13 mouse cellular contexts compared by ENCODE assay signal in the genomic region with DNA sequence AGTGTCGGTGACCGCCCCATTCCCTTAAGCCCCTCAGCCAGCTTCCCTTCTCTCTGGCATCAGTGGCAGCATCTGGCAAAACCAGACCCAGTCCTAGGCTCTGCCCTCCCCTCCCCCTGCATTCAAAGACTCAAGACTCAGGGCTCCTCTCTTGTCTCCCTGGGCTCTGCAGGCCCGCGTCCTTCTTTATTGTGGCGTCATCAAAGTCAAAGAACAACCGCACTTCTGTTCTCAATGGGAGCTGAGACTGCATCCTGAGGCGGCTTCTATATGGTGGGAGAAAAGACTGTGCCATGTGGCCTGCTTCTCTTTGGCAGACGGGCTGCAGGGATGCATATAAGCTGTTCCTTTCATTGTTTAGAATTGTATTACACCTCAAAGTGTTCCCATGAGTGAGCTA.
A peak's percentile ranks its signal among the peaks of the same experiment; 100 is the strongest.
DNase-seq lines count a peak whose midpoint lies in the region; ATAC-seq lines count a peak whose summit lies in the region.
"Had no signal": no experiment of that assay in that cellular context is flagged by ENCODE, and none has a peak within 500 bp of the region (broad histone marks: within the 10 kb centered on the region; RNA-seq: fewer than 3 reads in every experiment).

No protein-coding gene starts in this region.

- H3K4me1 ChIP-seq in heart, embryonic 11.5 days (ENCODE audit: control insufficient read depth, insufficient read depth, low read length), result no peaks in the 10 kb centered on the region; the same call in 1 of the 2 replicates
- H3K4me1 ChIP-seq in forebrain, embryonic 14.5 days (ENCODE audit: control insufficient read depth, insufficient read depth, low read length), result peaks cover 3% of the 10 kb centered on the region; the same call in 1 of the 2 replicates
- H3K4me1 ChIP-seq in midbrain, embryonic 10.5 days, result peaks cover 14% of the 10 kb centered on the region

- no peaks in the 10 kb centered on the region for H3K27me3 ChIP-seq in heart, embryonic 11.5 days (ENCODE audit: control insufficient read depth, insufficient read depth, low read length)
- H3K27me3 ChIP-seq in forebrain, embryonic 14.5 days (replicated peaks; ENCODE audit: control insufficient read depth, insufficient read depth, low read length), result no peaks in the 10 kb centered on the region
- H3K27me3 ChIP-seq in midbrain, embryonic 10.5 days (ENCODE audit: low read depth, poor library complexity, severe bottlenecking), result no peaks in the 10 kb centered on the region

- H3K27ac ChIP-seq in heart, embryonic 11.5 days (ENCODE audit: low read depth, low read length), result peak overlapping the region; percentile 54; the same call in 1 of the 2 replicates
- H3K27ac ChIP-seq in forebrain, embryonic 14.5 days (ENCODE audit: low read depth, low read length), result 0 out of 2 replicates have a peak overlapping the region, but pooled peaks have one; percentile 44
- peak overlapping the region; percentile 62 for H3K27ac ChIP-seq in midbrain, embryonic 10.5 days (replicated peaks)
- H3K27ac ChIP-seq: layer of hippocampus, adult 2 months had no signal

- intact Hi-C loops in heart, postnatal 10 days (cut with DNase I), result no loop called here

- H3K36me3 ChIP-seq in heart, embryonic 11.5 days (ENCODE audit: control insufficient read depth, insufficient read depth, low read length), result no peaks in the 10 kb centered on the region
- no peaks in the 10 kb centered on the region for H3K36me3 ChIP-seq in forebrain, embryonic 14.5 days (ENCODE audit: control insufficient read depth, insufficient read depth, low read length)
- no peaks in the 10 kb centered on the region for H3K36me3 ChIP-seq in midbrain, embryonic 10.5 days

- H3K4me3 ChIP-seq in heart, embryonic 11.5 days (ENCODE audit: low read depth, low read length), result no peak overlapping the region
- no peak overlapping the region for H3K4me3 ChIP-seq in forebrain, embryonic 14.5 days (ENCODE audit: low read depth, low read length)
- no peak overlapping the region for H3K4me3 ChIP-seq in midbrain, embryonic 10.5 days
- H3K4me3 ChIP-seq: layer of hippocampus, adult 2 months had no signal

- WGBS in heart, embryonic 11.5 days (ENCODE audit: insufficient replicate concordance), result 52% methylated on average over 8 of the region's 8 CpGs
- WGBS in forebrain, embryonic 14.5 days, result 14% methylated on average over 8 of the region's 8 CpGs
- 38% methylated on average over 8 of the region's 8 CpGs for WGBS in midbrain, embryonic 10.5 days

- no peaks in the 10 kb centered on the region for H3K9me3 ChIP-seq in heart, embryonic 11.5 days (replicated peaks; ENCODE audit: control insufficient read depth, low read length)
- H3K9me3 ChIP-seq in forebrain, embryonic 14.5 days (replicated peaks; ENCODE audit: control insufficient read depth, low read length), result no peaks in the 10 kb centered on the region
- no peaks in the 10 kb centered on the region for H3K9me3 ChIP-seq in midbrain, embryonic 10.5 days (replicated peaks)

- DNase-seq in heart, postnatal 10 days, result no peak
- peak; percentile 40 for DNase-seq in CD4-positive helper T cell, adult 2 months (ENCODE audit: low read depth, low spot score)
- DNase-seq in forebrain, embryonic 14.5 days (ENCODE audit: low spot score), result peak; percentile 59
- no peak for DNase-seq in midbrain, embryonic 10.5 days (ENCODE audit: low spot score)
- no peak for DNase-seq in layer of hippocampus, adult 8-10 months (ENCODE audit: low spot score in 2 of 2)
- no peak for DNase-seq in cerebellum, adult 11-12 months
- no peak for DNase-seq in Muller cell, postnatal 12 days (ENCODE audit: inconsistent ontology term)
- DNase-seq: adrenal gland, postnatal 36 days; B cell, adult 2 months; cerebellum, postnatal 25 days; kidney, adult 11 months had no signal

- H3K4me2 ChIP-seq in heart, embryonic 11.5 days, result no peak overlapping the region
- no peak overlapping the region for H3K4me2 ChIP-seq in forebrain, embryonic 14.5 days (ENCODE audit: low read length)

- no peak for ATAC-seq in heart, embryonic 11.5 days (replicated peaks; ENCODE audit: insufficient number of reproducible peaks, low FRiP score, low TSS enrichment)
- peak; percentile 64 for ATAC-seq in forebrain, embryonic 14.5 days

- no peak overlapping the region; the same call in 1 of the 2 replicates for H3K9ac ChIP-seq in heart, embryonic 11.5 days (ENCODE audit: low read depth, low read length)
- no peak overlapping the region; the same call in 1 of the 2 replicates for H3K9ac ChIP-seq in forebrain, embryonic 14.5 days (ENCODE audit: low read length)

Comparison
In these comparisons a context has a peak if more than half of its experiments do, and no peak if none do; other contexts are left out.
1. DNase-seq: peak in CD4-positive helper T cell, adult 2 months (single experiment) and forebrain, embryonic 14.5 days (single experiment); none in heart, postnatal 10 days (0 of 2), midbrain, embryonic 10.5 days (single experiment), layer of hippocampus, adult 8-10 months (0 of 2), cerebellum, adult 11-12 months (single experiment) and Muller cell, postnatal 12 days (single experiment).
2. Peak in every context shown above with its lines, with median percentiles within 50 percentile points of each other: H3K27ac ChIP-seq.